Mouse (Mus musculus) heart, adult 11 months (tissue): ENCODE measurements at regions not wholly inside any gene's neighbourhood (a gene's known extent, or its start where the extent isn't known, plus 50 kb on each side); places are given as distances from the start of the nearest gene placed in this dataset.

Experiments
- DNase-seq: peaks from one replicate; pipeline ENCODE4 v3.0.0; 2022

- peak; percentile 96 for DNase-seq
Measured at GRCm38 (mm10) chr3:40408921-40409488, 122.1 kb upstream of the Intu start.

GRCm38 (mm10) chr3:40410749-40411310 is 120.3 kb upstream of the Intu start:
- DNase-seq = peak; percentile 68

- peak; percentile 27 for DNase-seq
Measured at GRCm38 (mm10) chr3:40425183-40425844, 105.8 kb upstream of the Intu start.

- no peak for DNase-seq
Measured at GRCm38 (mm10) chr3:40426070-40426469, 105.0 kb upstream of the Intu start.

- peak; percentile 89 for DNase-seq
Measured at GRCm38 (mm10) chr3:40428021-40428420, 103.1 kb upstream of the Intu start.

- no peak for DNase-seq
Measured at GRCm38 (mm10) chr3:40438251-40438650, 92.8 kb upstream of the Intu start.

GRCm38 (mm10) chr3:40441092-40442036 is 89.7 kb upstream of the Intu start:
- no peak for DNase-seq

GRCm38 (mm10) chr3:40443788-40444595 is 87.1 kb upstream of the Intu start:
- no peak for DNase-seq

- no peak for DNase-seq
Measured at GRCm38 (mm10) chr3:40452958-40453357, 78.1 kb upstream of the Intu start.

GRCm38 (mm10) chr3:40453552-40453951 is 77.5 kb upstream of the Intu start:
- DNase-seq = peak; percentile 94

- DNase-seq = no peak
Measured at GRCm38 (mm10) chr3:40456070-40456469, 75.0 kb upstream of the Intu start.

GRCm38 (mm10) chr3:40458490-40458889 is 72.6 kb upstream of the Intu start:
- peak; percentile 76 for DNase-seq

- DNase-seq = peak; percentile 68
Measured at GRCm38 (mm10) chr3:40463446-40463845, 67.6 kb upstream of the Intu start.

- peak; percentile 52 for DNase-seq
Measured at GRCm38 (mm10) chr3:40470101-40470500, 61.0 kb upstream of the Intu start.

GRCm38 (mm10) chr3:40472766-40473165 is 58.3 kb upstream of the Intu start:
- no peak for DNase-seq

- DNase-seq = peak; percentile 35
Measured at GRCm38 (mm10) chr3:40480258-40480951, 50.7 kb upstream of the Intu start.
